Mouse (Mus musculus) ES-E14 (cell line): ENCODE measurements around the gene Asb16. TPM values are rescaled to one million over a fixed set of nuclear protein-coding genes. Genes with fewer than 3 reads are reported as not detected.

Experiments
- DNase-seq: peaks from one replicate; pipeline ENCODE4 v3.0.0-alpha.2; 2013; ENCODE audit warnings: low read depth, low spot score
- H3K27ac ChIP-seq: 2 replicates; pipeline ENCODE4 v1.5.1; 2012; ENCODE audit warnings: low read depth, mild to moderate bottlenecking, low read length, moderate library complexity, mixed read lengths; ENCODE audit not compliant: poor library complexity, insufficient read depth, severe bottlenecking
- H3K36me3 ChIP-seq: 2 replicates; pipeline ENCODE4 v1.6.1; 2012; ENCODE audit warnings: mild to moderate bottlenecking, low read length, moderate library complexity, mixed read lengths; ENCODE audit not compliant: control insufficient read depth, poor library complexity, insufficient read depth, severe bottlenecking
- H3K4me1 ChIP-seq, 2 experiments: fragments of 150-350 bp in 1 of 2; sonication (generic) in 1 of 2; 2 replicates each; pipeline ENCODE4 v1.6.1; 2012; ENCODE audit warnings: low read length in 2 of 2, mild to moderate bottlenecking in 1 of 2, mixed read lengths in 1 of 2; ENCODE audit not compliant: control insufficient read depth in 2 of 2, insufficient read depth in 2 of 2, poor library complexity in 1 of 2
- H3K4me3 ChIP-seq, 2 experiments: fragments of 150-350 bp in 1 of 2; sonication (generic) in 1 of 2; 2 replicates each; pipeline ENCODE4 v1.5.1; 2012; ENCODE audit warnings: low read length in 2 of 2, low read depth in 1 of 2, mild to moderate bottlenecking in 1 of 2, mixed read lengths in 1 of 2; ENCODE audit not compliant: insufficient read depth in 1 of 2, poor library complexity in 1 of 2, severe bottlenecking in 1 of 2
- H3K9ac ChIP-seq: 2 replicates; pipeline ENCODE4 v1.6.1; 2012; ENCODE audit warnings: low read depth, mild to moderate bottlenecking, low read length, mixed read lengths; ENCODE audit not compliant: poor library complexity, insufficient read depth, severe bottlenecking
- H3K9me3 ChIP-seq: fragments of 150-350 bp; sonication (generic); 2 replicates; pipeline ENCODE4 v1.6.1; 2012; ENCODE audit warnings: low read depth, mild to moderate bottlenecking, low read length; ENCODE audit not compliant: control insufficient read depth, insufficient read depth
- CHD2 ChIP-seq: IDR thresholded peaks from 2 replicates; pipeline ENCODE4 v1.6.1; 2014; ENCODE audit warnings: mild to moderate bottlenecking, low read depth, low read length, inconsistent platforms
- HCFC1 ChIP-seq: IDR thresholded peaks from 2 replicates; pipeline ENCODE4 v1.6.1; 2012; ENCODE audit warnings: low read length, inconsistent platforms, borderline replicate concordance; ENCODE audit not compliant: insufficient read depth
- MAFK ChIP-seq: IDR thresholded peaks from 2 replicates; pipeline ENCODE4 v1.6.1; 2014; ENCODE audit warnings: mild to moderate bottlenecking, low read depth, low read length, inconsistent platforms; ENCODE audit not compliant: insufficient read depth
- ZC3H11A ChIP-seq: IDR thresholded peaks from 2 replicates; pipeline ENCODE4 v1.6.1; 2012; ENCODE audit warnings: low read depth, mild to moderate bottlenecking, inconsistent platforms, low read length, borderline replicate concordance
- ZNF384 ChIP-seq: IDR thresholded peaks from 2 replicates; pipeline ENCODE4 v1.6.1; 2012; ENCODE audit warnings: low read depth, low read length, inconsistent platforms
- in situ Hi-C, 2 experiments: fragments of 600-800 bp; cut with MboI; formaldehyde crosslinking; loops; one replicate each; pipeline ENCODE4 v1.15.1; 2025; ENCODE audit warnings: low sequenced_read_pairs in 2 of 2, inconsistent platforms in 1 of 2; ENCODE audit not compliant: unreplicated experiment in 2 of 2
- total RNA-seq: library from RNA; depleted of rRNA; stranded (reverse); fragments of 300-350 nt; gene quantifications from 2 replicates; pipeline ENCODE4 v1.2.3, GENCODE M21; 2012

Gene Asb16
- total RNA-seq, 1 experiment, result 0.98 TPM

- peaks cover 10% of the 10 kb centered on the region for H3K36me3 ChIP-seq
- in situ Hi-C loops, result no loop called here
Observed at GRCm38 (mm10) chr11:102284501-102285094, 16.1 kb downstream of the Asb16 start, which contains the start of gene Tmub2. Gene Tmub2, plus strand, starts transcription at chr11:102284931.

GRCm38 (mm10) chr11:102285095-102285834 is 16.7 kb downstream of the Asb16 start:
- TF ChIP-seq ZC3H11A (no peak), MAFK (no peak), ZNF384 (no peak), CHD2 (no peak), HCFC1 (no peak)
- DNase-seq, result no peak
- Histone ChIP-seq H3K4me1 (peaks cover 2 to 8% of the 10 kb centered on the region in 2 experiments; a peak in 1 of 4 replicates), H3K36me3 (peaks cover 12% of the 10 kb centered on the region), H3K9me3 (no peaks in the 10 kb centered on the region), H3K9ac (peak overlapping the region; percentile 68), H3K27ac (peak overlapping the region; percentile 41), H3K4me3 (peak overlapping the region; percentile 73 to 82)
- in situ Hi-C loops, result no loop called here

More at GRCm38 (mm10) chr11:102284501-102285094, 16.1 kb downstream of the Asb16 start, which contains the start of gene Tmub2:
- Histone ChIP-seq H3K9ac (peak within 1 kb of the TSS; percentile 68), H3K27ac (peak within 1 kb of the TSS; percentile 70), H3K4me3 (peak within 1 kb of the TSS; percentile 73 to 82), H3K4me1 (peaks cover 2 to 5% of the 10 kb centered on the region in 2 experiments; a peak in 2 of 4 replicates), H3K9me3 (no peaks in the 10 kb centered on the region)
- DNase-seq, result peak; percentile 99
- TF ChIP-seq ZC3H11A, result no peak
- TF ChIP-seq HCFC1, result peak; percentile 53; the same call in 1 of the 2 replicates

- H3K27ac ChIP-seq, result no peak overlapping the region
- peaks cover 0 to 13% of the 10 kb centered on the region in 2 experiments; a peak in 1 of 4 replicates for H3K4me1 ChIP-seq
- in situ Hi-C loops, result no loop called here
- no peak overlapping the region for H3K4me3 ChIP-seq
- TF ChIP-seq MAFK (no peak), HCFC1 (no peak), ZC3H11A (no peak), CHD2 (no peak), ZNF384 (no peak)
- no peaks in the 10 kb centered on the region for H3K9me3 ChIP-seq
- H3K36me3 ChIP-seq, result peaks cover 34% of the 10 kb centered on the region
- no peak for DNase-seq
- H3K9ac ChIP-seq, result no peak overlapping the region
Observed at GRCm38 (mm10) chr11:102287485-102287884, 18.9 kb downstream of the Asb16 start.

GRCm38 (mm10) chr11:102288027-102288804 is 19.7 kb downstream of the Asb16 start:
- no peak overlapping the region for H3K4me3 ChIP-seq
- H3K36me3 ChIP-seq, result peaks cover 40% of the 10 kb centered on the region
- no peaks in the 10 kb centered on the region for H3K9me3 ChIP-seq
- no peak overlapping the region for H3K9ac ChIP-seq
- no peak for TF ChIP-seq HCFC1
- no peak for TF ChIP-seq MAFK
- no peak for TF ChIP-seq ZNF384
- no peak for TF ChIP-seq CHD2
- TF ChIP-seq ZC3H11A, result no peak
- H3K4me1 ChIP-seq, result peaks cover 0 to 13% of the 10 kb centered on the region in 2 experiments; a peak in 1 of 4 replicates
- in situ Hi-C loops, result no loop called here
- no peak for DNase-seq
- H3K27ac ChIP-seq, result no peak overlapping the region
